Mouse (Mus musculus) liver, embryonic 14.5 days (tissue): ENCODE results near the gene Grifin.

Source experiments
- CTCF ChIP-seq: IDR thresholded peaks from 2 replicates; pipeline ENCODE4 v1.5.1; 2016; ENCODE audit warnings: antibody characterized with exemption, low read depth, control low read depth
- EP300 ChIP-seq: IDR thresholded peaks from 2 replicates; pipeline ENCODE4 v1.6.1; 2016; ENCODE audit warnings: antibody characterized with exemption, low read depth

- TF ChIP-seq EP300: no peak
- no peak for TF ChIP-seq CTCF
These were observed 47.5 kb downstream of the Grifin start for GRCm38 (mm10) chr5:140517159-140517920.
